Mouse (Mus musculus) liver, postnatal 0 days (tissue): ENCODE measurements around the gene Spef2.

Experiments used
- CTCF ChIP-seq: sonication (generic); IDR thresholded peaks from 2 replicates; pipeline ENCODE4 v1.5.1; 2016; ENCODE audit warnings: antibody characterized with exemption, low read depth
- EP300 ChIP-seq: IDR thresholded peaks from 2 replicates; pipeline ENCODE4 v1.6.1; 2016; ENCODE audit warnings: antibody characterized with exemption, low read depth, mild to moderate bottlenecking

DNA sequence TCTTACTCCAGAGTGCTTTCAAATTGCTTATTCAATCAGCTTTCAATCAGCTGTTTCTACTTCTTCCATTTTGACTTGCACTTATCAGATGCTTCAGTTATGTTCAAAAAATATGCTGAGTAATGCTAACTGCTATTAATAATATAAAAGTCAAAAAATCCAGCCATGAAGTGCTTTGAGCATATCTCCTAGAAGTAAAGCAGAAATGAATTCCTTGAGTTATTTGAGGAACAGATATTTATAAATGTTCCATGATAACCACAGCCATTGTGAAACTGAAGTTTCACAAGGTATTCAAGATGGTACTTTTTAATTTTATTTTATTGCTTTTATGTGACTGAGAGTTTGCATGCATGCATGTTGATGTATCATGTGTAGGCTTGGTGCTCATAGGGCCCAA, 18.4 kb upstream of the Spef2 start:
- TF ChIP-seq CTCF, result no peak
- no peak for TF ChIP-seq EP300
